Mouse (Mus musculus) thymus, adult 2 months (tissue): Measurements from ENCODE around the gene Acad12.

Source experiments
- CTCF ChIP-seq: fragments of 200-500 bp; IDR thresholded peaks from 2 replicates; pipeline ENCODE4 v1.5.1; 2012; ENCODE audit warnings: mild to moderate bottlenecking, control low read depth, low read length, moderate library complexity, borderline replicate concordance; ENCODE audit not compliant: control insufficient read depth, poor library complexity, insufficient read depth; ENCODE audit errors: extremely low read depth
- POLR2A ChIP-seq: fragments of 200-500 bp; IDR thresholded peaks from 2 replicates; pipeline ENCODE4 v1.6.1; 2012; ENCODE audit warnings: mild to moderate bottlenecking, low read length, control low read depth, moderate library complexity; ENCODE audit not compliant: control insufficient read depth, poor library complexity, insufficient read depth; ENCODE audit errors: extremely low read depth

DNA sequence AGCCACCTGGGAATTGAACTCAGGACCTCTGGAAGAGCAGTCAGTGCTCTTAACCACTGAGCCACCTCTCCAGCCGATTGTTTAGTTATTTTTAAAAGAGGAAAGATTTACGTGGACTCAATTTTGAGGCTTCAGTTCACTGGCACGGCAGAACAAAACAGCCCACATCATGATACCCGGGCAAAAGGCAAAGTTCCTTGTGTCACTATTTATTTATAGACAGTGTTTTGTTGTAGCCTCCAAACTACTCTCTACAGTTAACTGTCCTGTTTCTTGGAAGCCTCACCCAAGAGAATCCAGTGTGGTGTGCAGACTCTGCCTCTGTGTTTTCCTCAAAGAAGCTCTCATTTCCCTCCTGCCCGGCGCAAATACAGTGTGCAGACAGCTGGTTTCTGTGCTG lies 6.7 kb downstream of the Acad12 start:
- TF ChIP-seq POLR2A = no peak
- no peak for TF ChIP-seq CTCF
